Mouse (Mus musculus): ENCODE measurements around the gene Atf6b. TPM values are rescaled to one million over a fixed set of nuclear protein-coding genes. Genes with fewer than 3 reads are reported as not detected.
A peak's percentile ranks its signal among the peaks of the same experiment; 100 is the strongest.

Gene Atf6b
- total RNA-seq, 2 experiments from 2014 or later = 20.1 to 22.5 TPM

DNA sequence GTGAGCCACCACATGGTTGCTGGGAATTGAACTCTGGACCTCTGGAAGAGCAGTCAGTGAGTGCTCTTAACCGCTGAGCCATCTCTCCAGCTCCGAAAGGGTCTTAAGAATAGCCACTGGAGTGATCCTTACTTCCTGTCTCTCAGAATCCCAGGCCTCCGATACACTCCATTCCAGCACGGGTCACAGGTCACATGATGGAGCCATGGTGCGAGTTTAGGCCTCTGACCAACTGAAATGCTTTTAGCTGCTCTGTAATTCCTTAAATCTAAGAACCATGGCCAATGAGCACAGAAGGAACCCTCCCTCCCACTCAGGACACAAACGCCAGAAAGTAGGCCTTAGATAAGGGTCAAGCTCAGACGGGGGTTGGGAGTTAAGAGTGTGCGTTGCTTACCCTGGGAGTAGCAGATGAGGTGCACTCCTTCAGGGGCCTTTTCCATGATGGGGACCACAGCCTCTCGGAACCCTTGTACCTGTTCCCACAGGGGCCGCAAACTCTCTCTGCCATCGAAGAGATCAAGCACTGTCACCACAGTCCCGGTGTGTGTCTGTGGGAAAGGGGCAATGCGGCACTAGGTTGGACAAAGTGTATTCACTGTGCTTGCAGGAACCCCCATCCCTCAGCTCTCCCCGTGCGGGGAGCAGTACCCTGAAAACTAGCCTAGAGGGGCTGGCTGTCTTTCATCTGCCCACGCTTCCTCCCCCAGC lies 20.7 kb upstream of the Atf6b start:
- no peak for DNase-seq (ENCODE audit: low spot score in 2 of 2)

DNA sequence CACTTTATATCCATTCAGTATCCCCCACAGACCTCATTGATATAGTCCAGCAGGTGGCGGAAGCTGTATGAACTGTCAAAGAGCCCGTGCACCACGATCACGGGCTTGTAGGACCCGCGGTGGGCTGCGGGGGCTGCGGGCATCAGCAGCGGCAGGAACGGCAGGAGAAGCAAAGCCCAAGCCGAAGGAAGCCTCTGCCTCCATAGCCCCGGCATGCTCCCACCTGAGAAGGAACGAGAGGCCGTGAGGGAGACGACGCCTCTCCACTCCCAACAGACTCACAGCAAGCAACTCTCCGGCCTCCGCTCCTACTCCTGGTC lies 20.2 kb upstream of the Atf6b start:
- DNase-seq (ENCODE audit: low spot score in 2 of 2) = no peak

GRCm38 (mm10) chr17:34627093-34627942 lies 19.6 kb upstream of the Atf6b start:
- DNase-seq (ENCODE audit: low spot score in 2 of 2) = peak; percentile 70 to 90

- peak in 1 of 2 experiments; percentile 56 for DNase-seq (ENCODE audit: low spot score in 2 of 2)
Measured at GRCm38 (mm10) chr17:34627943-34628643, 18.9 kb upstream of the Atf6b start, which contains the start of gene Ppt2. Gene Ppt2 (minus strand): TSS chr17:34628510.

DNA sequence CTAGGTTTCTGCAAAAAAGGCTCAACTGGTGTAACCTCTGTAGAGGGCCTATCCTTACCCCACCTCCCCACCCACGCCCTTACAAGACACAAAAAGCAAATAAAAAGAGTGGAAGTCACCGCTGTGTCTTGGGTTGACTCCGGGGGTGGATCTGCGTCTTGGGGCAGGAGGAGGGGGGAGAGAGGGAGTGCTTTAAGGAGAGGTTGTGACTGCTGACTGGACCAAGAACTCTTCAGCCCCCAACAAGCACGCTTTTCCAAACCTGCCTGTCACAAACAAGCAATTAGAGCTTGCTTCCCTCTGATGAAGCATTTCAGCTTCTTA lies 18.3 kb upstream of the Atf6b start:
- no peak for DNase-seq (ENCODE audit: low spot score in 2 of 2)

DNA sequence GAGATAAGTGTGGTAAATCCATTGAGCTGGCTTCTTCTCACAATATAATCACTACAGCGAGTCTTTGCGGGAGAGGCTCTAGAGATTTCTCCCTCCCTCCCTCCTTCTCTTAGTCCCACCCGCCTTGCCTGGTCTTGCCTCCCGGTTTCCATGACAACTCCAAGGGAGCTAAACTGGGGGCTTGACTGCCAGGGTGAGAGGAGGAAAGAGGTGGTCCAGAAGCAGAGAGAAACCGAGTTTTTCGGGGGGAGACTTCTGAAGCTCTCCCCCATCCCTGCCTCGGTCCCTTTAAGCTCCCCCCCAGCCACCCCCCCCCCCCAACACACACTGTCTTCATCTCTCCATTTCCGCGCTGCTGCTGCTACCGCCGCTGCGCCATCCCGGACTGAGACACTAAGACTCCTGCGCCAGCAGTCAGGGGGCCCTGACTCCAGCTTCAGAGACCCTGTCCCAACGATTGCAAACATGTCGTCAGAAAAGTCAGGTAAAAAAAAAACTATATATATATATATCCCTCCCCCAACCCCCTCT lies 17.7 kb upstream of the Atf6b start, which contains the start of gene Prrt1:
Gene Prrt1 (plus strand): TSS at position 313 of the 531 bp plus-strand sequence.
- no peak for DNase-seq (ENCODE audit: low spot score in 2 of 2)

- DNase-seq (ENCODE audit: low spot score in 2 of 2) = no peak
Measured at GRCm38 (mm10) chr17:34629796-34630603, 16.9 kb upstream of the Atf6b start.

- no peak for DNase-seq (ENCODE audit: low spot score in 2 of 2)
Measured at GRCm38 (mm10) chr17:34630761-34631301, 16.1 kb upstream of the Atf6b start.

- DNase-seq (ENCODE audit: low spot score in 2 of 2) = no peak
Measured at GRCm38 (mm10) chr17:34631647-34632046, 15.3 kb upstream of the Atf6b start.

GRCm38 (mm10) chr17:34632261-34632691 lies 14.7 kb upstream of the Atf6b start:
- DNase-seq (ENCODE audit: low spot score in 2 of 2) = peak in 1 of 2 experiments; percentile 52

DNA sequence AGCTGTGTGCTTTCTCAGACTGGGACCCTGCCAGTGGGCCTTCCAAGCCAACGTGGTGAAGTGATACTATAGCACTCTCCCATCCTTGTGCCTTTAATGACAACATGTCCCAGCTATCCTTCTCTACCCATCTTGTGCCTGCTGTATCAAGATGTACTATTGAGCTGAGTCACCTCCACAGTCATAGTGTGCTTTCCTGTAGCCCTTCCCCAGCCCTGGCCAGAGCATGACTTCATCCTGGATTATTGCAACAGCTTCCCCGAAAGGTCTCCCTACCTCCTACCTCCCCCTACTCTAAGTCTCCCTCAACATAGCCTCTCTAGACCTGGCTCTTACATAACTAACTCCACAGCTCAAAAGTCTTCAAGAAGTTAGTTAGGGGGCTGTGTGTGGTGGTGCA lies 11.3 kb upstream of the Atf6b start:
- DNase-seq (ENCODE audit: low spot score in 2 of 2) = no peak

- DNase-seq (ENCODE audit: low spot score in 2 of 2) = no peak
Measured at GRCm38 (mm10) chr17:34637459-34637858, 9.5 kb upstream of the Atf6b start.

- no peak for DNase-seq (ENCODE audit: low spot score in 2 of 2)
Measured at GRCm38 (mm10) chr17:34639461-34640255, 7.3 kb upstream of the Atf6b start.

DNA sequence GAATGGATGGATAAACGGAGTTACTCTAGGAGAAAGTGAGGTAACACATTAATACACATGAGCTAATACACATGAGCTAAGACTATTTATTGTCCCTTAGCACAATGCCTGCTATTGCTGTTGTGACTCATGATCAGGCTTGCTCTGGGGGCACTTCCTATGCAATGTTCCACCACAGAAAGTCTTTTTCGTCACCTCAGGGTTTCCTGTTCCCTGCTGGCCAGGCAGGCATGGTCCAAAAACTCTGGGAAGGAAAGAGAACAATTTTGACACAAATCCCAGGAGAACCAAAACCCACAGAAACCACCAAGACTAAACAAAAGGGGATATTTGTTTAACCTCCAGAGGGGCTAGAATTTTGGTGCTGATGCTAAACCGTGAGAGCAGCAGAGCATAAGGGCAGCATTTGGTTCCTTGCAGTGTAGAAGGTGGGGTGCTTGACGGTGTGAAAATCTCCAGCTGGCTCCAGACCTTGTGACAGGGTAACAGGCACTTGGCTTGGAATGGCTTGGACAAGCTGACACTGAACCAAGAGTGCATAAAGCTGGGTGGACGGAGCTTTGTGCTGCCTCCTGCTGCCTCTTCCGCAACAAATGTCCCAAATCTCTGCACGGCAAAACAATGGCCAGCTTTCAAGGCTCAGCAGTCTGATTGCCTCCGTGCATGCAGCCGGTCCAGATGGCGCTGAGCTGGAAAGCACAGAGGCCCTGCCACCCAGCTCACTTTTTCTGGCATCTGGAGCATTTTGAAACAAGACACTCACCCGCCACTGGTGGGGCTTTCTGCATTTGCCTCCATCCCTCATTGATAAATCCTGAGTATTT lies 6.0 kb upstream of the Atf6b start:
- DNase-seq (ENCODE audit: low spot score in 2 of 2) = peak in 1 of 2 experiments; percentile 48

DNA sequence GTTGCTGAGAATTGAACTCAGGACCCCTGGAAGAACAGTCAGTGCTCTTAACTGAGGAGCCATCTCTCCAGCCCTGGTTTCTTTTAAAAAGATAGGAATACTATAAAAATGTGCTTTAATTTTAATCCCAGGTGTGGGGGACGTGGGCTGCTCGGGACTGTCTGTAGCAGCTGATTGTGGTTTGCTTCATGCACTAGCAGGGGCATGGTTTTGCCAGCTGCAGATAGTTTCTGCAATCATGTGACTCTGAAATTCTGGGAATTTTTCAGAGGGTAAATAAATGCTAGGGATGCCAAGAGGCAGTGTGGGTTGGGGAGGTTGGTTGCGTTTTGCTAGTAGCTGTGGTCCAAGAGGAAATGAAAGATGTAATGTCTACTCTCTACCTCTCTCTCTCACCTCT lies 5.0 kb upstream of the Atf6b start:
- DNase-seq (ENCODE audit: low spot score in 2 of 2) = no peak

- DNase-seq (ENCODE audit: low spot score in 2 of 2) = no peak
Measured at GRCm38 (mm10) chr17:34643379-34643778, 3.6 kb upstream of the Atf6b start.

- DNase-seq (ENCODE audit: low spot score in 2 of 2) = no peak
Measured at GRCm38 (mm10) chr17:34643944-34644343, 3.0 kb upstream of the Atf6b start.

GRCm38 (mm10) chr17:34644608-34645007 lies 2.3 kb upstream of the Atf6b start, which contains the start of gene Fkbpl:
Gene Fkbpl (plus strand): TSS chr17:34644764.
- DNase-seq (ENCODE audit: low spot score in 2 of 2) = peak; percentile 82 to 94
